Mouse (Mus musculus): ENCODE results near the gene Gk5. TPM values are rescaled to one million over a fixed set of nuclear protein-coding genes. Genes with fewer than 3 reads are reported as not detected.
A peak's percentile ranks its signal among the peaks of the same experiment; 100 is the strongest.
"Not testable (repeated sequence)": the region's sequence is repeated elsewhere in the genome, so short reads cannot be mapped to it uniquely, and the experiment has no call there.

Gene Gk5
- under 1 TPM; 0.49 to 0.87 (median 0.86) TPM for polyA plus RNA-seq (2017; shearing (Covaris generic))

- peak; percentile 95 for ATAC-seq
These were observed at the start of gene Gk5 for GRCm38 (mm10) chr9:96118861-96119772. TSS of gene Gk5 (plus strand) at chr9:96119362.

- ATAC-seq, result no peak
These were observed 40.3 kb upstream of the Gk5 start for GRCm38 (mm10) chr9:96078752-96079315.

GRCm38 (mm10) chr9:96085293-96085692 lies 33.9 kb upstream of the Gk5 start:
- no peak for ATAC-seq

- no peak for ATAC-seq
These were observed 31.5 kb upstream of the Gk5 start for GRCm38 (mm10) chr9:96087671-96088070.

GRCm38 (mm10) chr9:96088456-96088855 lies 30.7 kb upstream of the Gk5 start:
- ATAC-seq, result not testable (repeated sequence)

- not testable (repeated sequence) for ATAC-seq
These were observed 26.5 kb upstream of the Gk5 start for GRCm38 (mm10) chr9:96092637-96093036.

- ATAC-seq, result no peak
These were observed 25.9 kb upstream of the Gk5 start for GRCm38 (mm10) chr9:96093221-96093620.

- ATAC-seq, result no peak
These were observed 24.8 kb upstream of the Gk5 start for GRCm38 (mm10) chr9:96094341-96094740.

GRCm38 (mm10) chr9:96095192-96095591 lies 24.0 kb upstream of the Gk5 start:
- ATAC-seq, result no peak

GRCm38 (mm10) chr9:96102846-96103245 lies 16.3 kb upstream of the Gk5 start:
- no peak for ATAC-seq

GRCm38 (mm10) chr9:96112879-96113361 lies 6.2 kb upstream of the Gk5 start:
- no peak for ATAC-seq

GRCm38 (mm10) chr9:96116801-96117200 lies 2.4 kb upstream of the Gk5 start:
- ATAC-seq, result no peak

GRCm38 (mm10) chr9:96118216-96118615 lies 946 bp upstream of the Gk5 start:
- no peak for ATAC-seq

GRCm38 (mm10) chr9:96127972-96128371 lies 8.8 kb downstream of the Gk5 start:
- no peak for ATAC-seq

GRCm38 (mm10) chr9:96132956-96133603 lies 13.9 kb downstream of the Gk5 start:
- ATAC-seq, result no peak

- no peak for ATAC-seq
These were observed 15.3 kb downstream of the Gk5 start for GRCm38 (mm10) chr9:96134470-96134869.

- ATAC-seq, result no peak
These were observed 15.8 kb downstream of the Gk5 start for GRCm38 (mm10) chr9:96134916-96135315.

GRCm38 (mm10) chr9:96135461-96135860 lies 16.3 kb downstream of the Gk5 start:
- no peak for ATAC-seq

GRCm38 (mm10) chr9:96138958-96139357 lies 19.8 kb downstream of the Gk5 start:
- ATAC-seq, result no peak

GRCm38 (mm10) chr9:96139876-96140275 lies 20.7 kb downstream of the Gk5 start:
- ATAC-seq, result no peak

GRCm38 (mm10) chr9:96140931-96141330 lies 21.8 kb downstream of the Gk5 start:
- no peak for ATAC-seq

GRCm38 (mm10) chr9:96142499-96142898 lies 23.3 kb downstream of the Gk5 start:
- ATAC-seq, result no peak

GRCm38 (mm10) chr9:96143633-96144032 lies 24.5 kb downstream of the Gk5 start:
- ATAC-seq, result no peak

Data from inflammation-experienced regulatory T-cells, adult 6 months (primary cell).